Mouse (Mus musculus) thymus, postnatal 0 days (tissue): ENCODE measurements around the gene Cd274. TPM values are rescaled to one million over a fixed set of nuclear protein-coding genes. Genes with fewer than 3 reads are reported as not detected.
A peak's percentile ranks its signal among the peaks of the same experiment; 100 is the strongest.

Source experiments
- DNase-seq: peaks from one replicate; pipeline ENCODE4 v3.0.0-alpha.2; 2015; ENCODE audit warnings: low spot score
- polyA plus RNA-seq: library from polyadenylated mRNA; unstranded; fragments of >200 nt; fragmentation: Nextera tagmentation; extraction: Ambion mirVana; gene quantifications from 2 replicates; pipeline ENCODE4 v1.2.1, GENCODE M21; 2015

Cd274 gene
- polyA plus RNA-seq, result 11.3 and 12.0 TPM in 2 replicates

DNA sequence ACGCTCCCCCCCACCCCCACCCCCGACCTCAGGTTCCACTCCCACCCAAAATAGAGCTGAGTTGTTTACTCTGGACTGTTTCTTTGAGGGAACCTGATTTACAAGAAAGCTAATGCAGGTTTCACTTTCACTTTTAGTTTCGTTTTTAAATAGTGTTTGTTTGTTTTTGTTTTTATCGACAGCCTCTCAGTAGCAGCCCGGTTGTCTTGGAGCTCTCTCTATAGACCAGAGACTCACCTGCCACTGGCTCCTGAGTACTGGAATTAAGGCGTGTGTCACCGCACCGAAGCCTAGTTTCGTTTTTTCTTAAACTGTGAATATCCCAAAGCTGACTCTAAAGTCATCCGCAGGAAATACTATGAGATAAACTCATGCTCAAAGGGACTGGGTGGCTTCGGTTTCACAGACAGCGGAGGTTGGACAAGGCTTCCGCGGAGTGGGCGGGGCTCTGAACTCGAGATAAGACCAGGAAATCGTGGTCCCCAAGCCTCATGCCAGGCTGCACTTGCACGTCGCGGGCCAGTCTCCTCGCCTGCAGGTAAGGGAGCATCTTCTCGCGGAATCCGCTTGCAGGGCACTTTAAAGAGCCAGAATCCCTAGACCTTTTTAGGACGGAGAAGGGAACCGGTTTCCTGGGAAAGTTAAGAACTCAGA lies at the start of gene Cd274, which contains the start of gene Plgrkt:
TSS of gene Cd274 (plus strand) at position 487 of the 654 bp plus-strand sequence.
TSS of gene Plgrkt (minus strand) at position 422 of the 654 bp plus-strand sequence.
- DNase-seq, result peak; percentile 94

DNA sequence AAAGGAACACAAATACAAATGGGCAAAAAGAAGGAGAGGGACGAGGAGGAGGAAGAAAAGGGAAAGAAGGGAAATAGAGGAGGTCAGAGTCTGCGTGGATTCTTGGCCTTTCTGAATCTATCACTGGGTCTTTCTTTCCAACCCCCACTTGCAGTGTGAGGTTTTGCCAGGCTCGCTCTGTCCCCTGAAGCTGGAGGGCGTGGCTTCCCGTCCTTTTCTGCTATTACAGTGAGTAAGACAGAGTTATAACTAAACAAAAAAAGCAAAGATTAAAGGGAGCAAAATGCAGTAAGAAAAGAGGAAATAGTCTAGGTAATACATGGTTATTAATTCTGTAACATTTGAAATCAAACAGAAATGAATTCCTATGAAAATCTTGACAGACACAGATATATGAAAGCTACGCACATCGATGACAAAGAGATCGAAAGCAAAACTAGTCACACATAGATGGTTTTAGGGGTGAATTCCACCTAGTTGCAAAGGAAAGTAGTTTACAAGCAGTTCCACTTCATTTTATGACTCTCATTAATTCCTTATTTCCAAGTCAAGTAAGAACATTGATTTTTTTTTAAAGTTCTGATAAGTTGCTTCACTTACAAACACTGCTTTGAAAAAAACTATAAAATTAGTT lies 43.7 kb upstream of the Cd274 start:
- DNase-seq, result no peak

DNA sequence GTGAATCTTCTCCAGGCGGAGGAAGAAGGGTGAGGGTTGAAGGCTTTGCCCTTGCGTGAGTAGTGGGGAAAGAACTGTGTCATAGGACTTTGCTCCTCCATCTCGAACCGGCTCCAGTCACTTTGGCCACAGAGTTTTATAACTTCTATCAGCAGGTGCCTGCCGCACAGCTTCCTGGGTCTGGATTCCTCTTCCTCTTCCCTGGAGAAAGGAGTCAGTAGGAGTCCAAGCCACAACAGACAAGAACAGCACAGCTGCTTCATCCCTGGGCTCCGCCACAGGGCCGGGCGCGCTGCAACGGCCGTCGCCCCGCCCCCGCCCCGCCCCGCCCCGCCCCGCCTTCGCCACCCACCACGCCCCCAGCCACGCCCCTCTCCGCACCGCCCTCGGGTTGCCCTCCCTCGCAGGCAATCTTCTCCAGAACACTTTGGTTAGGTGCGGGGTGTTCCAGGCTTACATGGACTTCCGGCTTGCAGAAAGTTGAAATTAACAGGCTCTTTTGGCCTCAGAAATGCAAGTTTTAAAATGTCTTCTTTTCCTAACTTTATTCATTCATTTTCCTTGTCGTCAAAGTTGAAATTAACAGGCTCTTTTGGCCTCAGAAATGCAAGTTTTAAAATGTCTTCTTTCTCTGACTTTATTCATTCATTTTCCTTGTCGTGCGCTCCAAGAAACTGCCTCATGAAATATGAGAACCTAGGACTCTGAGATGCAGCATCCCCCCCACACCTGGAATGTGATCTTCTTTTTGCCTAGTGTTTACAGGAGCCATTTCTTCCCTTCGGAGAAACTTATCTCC lies 42.0 kb upstream of the Cd274 start, which contains the start of gene Insl6:
TSS of gene Insl6 (minus strand) at position 304 of the 799 bp plus-strand sequence.
- peak; percentile 69 for DNase-seq

DNA sequence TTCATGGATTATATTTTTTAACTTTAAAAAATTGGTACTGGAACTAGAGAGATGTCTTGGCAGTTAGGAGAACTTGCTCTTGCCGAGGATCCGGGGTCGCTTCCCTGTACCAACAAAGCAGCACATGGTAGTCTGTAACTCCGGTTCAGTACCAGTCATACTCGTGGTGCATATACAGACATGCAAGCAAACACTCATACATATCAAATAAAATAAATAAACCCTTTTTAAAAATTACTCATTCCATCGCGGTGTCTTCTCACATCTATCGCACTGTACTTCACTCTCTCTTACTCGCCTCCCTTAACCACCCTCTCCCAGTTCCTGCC lies 41.4 kb upstream of the Cd274 start:
- no peak for DNase-seq

DNA sequence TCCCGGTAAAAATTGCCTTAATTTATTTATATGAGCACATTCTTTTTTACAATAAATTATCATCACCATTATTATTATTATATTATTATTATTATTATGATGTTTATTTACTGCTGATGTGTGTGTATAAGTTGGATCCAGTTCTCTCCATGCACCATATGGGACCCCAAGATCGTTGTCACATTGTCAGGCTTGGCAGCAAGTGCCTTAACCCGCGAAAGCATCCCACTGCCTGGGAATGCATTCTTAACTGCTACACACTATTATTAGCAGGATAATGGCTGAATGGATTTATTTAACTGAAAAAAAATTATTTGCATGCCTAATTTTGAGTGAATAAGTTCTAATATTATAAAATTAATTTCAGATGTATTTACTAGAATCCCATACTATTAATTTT lies 40.9 kb upstream of the Cd274 start:
- DNase-seq, result no peak

DNA sequence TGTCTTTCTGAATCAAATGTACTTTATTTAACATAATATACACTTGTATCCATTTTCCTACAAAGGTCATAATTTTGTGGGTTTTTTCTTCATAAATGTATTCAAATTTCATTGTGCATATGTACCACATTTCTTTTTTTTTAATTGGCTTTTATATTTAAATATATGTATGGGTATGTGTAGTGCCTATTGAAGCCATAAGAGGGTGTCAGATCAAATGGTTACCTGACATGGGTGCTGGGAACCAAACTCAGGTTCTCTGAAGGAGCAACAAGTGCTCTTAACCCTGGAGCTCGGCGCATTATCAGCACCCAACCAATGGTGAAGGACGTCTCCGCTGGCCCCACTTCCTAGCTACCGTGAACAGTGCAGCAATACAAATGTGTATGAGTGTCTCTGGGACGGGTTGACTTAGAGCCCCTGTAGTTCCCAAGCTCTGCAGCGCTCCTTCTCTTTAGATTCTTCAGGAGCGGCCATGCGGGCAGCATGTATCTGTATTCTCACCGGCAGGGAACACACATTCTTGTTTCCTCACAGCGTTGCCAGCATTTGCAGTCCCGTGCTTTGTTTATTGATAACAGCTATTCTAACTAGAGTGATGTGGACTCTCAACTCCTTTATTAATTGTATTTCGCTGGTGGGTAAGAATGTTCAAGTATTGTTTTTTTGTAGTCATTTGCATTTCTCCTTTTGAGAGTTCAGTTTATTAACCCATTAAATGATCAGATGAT lies 40.3 kb upstream of the Cd274 start:
- DNase-seq, result no peak

DNA sequence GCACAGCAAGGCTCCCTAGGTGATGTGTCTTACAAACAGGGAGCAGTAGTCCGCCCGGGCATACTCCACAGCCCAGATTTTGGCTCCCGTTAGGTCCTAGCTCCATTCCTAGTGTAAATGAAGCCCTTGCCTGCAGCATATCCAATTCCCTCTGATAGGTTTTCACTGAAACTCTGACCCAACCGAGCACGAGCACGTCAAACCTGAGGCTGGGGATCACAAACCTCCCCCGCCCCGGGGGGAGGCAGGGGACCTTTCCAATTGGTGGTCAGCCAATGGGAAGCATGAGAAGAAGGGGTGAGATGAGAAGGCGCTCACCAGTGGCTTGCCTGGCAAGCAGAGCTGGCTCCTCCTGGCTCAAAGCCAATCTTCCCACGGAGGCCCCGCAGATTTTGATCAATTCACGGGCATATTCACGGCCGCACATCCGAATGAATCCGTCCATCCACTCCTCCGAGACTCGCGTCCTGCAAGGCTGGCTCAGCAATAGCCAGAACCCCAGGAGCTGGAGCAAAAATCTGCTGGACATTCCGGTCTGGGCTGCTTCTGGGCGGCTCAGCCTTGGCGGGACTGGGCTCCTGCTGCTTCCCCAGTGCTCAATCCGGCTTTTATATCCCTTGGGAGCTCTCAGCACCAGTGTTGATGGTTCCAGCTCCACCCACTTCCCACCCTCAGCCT lies 33.0 kb upstream of the Cd274 start, which contains the start of gene Rln1:
TSS of gene Rln1 (minus strand) at position 603 of the 678 bp plus-strand sequence.
- DNase-seq, result no peak

DNA sequence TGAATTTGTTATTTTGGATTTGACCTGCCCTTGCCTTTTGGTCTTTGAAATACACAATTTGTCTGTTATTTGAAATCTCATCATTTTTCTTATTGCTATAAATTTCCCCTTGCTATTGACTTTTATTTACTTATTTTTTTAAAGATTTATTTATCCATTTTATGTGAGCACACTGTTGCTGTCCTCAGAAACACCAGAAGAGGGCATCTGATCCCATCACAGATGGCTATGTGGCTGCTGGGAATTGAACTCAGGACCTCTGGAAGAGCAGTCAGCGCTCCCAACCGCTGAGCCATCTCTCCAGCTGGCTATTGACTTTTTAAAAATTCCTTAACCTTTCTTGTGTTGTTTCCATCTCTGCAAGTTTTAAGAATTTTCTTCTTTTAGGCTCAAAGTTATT lies 30.6 kb upstream of the Cd274 start:
- no peak for DNase-seq

DNA sequence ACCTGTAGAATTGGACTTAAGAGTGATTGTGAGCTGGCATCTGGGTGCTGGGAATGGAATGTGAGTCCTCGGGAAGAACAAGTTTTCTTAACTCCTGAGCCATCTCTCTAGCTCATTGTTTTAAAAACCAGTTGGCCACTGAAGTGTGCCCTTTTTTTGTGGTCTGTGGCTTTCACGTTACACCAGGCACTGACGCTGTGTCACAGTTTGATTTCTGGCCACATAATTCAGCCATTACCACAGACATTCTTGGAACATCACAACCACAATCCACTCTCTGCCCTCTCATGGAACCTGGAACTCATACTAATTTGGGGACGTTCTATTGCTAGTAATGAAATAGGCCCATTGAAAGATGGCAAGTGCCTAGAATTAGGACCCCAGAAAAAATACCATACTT lies 26.2 kb upstream of the Cd274 start:
- no peak for DNase-seq

DNA sequence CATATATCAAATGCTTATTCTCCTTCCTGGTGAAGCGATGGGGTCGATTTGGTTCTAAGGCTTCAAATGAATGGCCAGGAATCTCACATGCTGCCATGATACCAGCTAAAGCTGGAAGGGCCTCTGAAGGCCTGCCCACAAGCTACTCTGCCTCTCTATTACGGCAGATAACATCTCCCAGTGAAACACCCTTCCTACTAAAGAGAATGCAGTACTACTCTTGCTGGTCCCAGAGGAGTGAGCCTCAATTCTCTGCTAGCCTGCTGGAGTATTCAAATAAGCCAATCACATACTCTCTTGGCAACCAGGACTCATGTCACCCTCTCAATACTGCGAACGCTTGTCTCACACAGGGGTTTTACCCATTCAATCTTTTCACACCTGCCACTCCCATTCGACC lies 25.0 kb upstream of the Cd274 start:
- no peak for DNase-seq

DNA sequence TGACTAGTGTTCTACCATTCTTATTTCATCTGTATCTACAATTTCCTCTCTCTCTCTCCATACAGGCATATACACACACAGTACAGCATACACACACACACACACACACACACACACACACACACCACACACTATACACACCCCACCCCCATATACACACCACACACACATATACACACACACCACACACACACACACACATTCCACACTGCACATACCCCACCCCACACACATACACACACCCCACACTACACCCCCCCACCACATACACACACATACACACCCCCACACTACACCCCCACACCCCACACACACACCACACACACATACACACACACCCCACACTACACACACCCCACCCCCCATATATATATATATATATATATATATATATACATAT lies 22.4 kb upstream of the Cd274 start:
- DNase-seq, result no peak

DNA sequence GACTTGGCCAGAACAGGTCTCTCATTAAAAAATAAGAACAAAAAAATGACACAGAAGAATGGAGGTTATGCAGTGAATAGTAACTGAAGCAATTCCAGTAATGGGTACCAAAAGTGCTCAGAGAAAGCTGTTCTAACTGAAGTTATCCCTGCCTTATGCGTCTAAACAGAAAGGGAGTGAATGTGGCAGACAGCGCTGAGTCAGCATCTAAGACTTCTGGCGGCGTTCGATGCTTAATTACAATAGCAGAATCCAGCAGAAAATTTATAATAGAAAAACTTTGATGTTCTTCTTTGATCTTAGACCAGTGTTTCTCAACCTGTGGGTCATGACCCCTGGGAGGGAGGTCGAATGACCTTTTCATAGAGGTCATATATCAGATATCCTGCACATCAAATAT lies 21.6 kb upstream of the Cd274 start:
- DNase-seq, result no peak

DNA sequence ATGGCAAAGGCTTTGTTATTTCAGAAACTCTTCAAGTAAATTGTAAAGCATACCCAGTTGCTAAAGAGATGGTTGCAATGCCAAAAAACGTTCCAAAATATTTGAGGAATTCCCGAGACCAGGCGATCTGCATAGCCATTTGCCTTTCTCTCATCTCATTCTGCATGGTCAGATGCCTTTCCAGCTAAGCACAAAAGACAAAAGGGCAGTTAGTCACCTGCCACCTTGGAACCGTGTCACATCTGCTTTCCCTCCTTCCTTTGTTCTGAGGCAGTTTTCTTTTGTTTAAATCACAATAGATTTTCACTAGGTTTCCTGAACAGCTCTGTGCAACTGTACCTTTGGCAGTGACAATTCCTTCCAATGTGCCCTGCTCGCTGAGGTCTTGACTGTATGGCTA lies 16.3 kb upstream of the Cd274 start:
- no peak for DNase-seq

DNA sequence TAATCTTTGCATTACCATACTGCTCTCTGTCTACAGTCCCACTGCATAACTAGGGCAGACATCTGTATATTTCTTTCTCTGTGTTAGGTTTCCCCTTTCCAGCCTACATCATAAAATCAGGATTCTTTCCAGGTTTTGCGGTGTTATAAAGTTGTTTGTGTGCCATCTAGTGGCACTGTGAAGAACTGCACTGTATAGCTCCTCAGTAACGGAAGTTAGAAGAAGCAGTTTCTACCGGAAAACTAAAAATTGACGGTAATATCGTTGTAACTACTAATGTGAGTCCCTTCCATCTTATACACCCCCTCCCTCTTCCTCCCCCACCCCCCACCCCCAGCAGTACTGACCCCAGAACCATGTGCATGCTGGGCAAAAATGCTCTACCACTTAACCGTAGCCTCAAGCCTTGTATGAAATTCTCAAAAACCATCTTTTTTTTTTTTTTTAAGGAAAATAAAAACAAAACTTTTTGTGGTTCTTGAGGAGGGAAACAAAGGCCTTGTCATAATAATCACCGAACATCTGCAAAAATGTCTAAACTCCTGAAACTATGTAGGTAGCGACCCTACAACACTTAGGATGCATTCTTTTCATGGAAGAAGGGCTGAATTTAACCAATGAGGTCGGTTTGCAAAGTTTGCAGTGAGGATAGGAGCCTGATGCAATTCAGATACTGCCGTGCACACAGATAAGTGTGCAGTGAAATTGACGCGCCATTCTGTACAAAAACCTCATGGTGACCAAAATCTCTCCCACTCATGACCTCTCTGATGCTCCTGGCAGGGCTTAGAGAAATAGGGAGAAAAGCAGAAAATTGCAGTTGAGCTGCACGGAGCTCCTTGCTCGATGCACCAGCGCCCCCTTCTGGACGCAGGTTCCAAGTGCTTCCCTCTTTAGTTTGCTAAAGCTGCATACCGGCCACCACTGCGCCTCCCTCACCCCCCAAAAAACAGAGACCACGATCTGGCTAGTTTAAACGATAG lies 12.1 kb upstream of the Cd274 start:
- peak; percentile 90 for DNase-seq

DNA sequence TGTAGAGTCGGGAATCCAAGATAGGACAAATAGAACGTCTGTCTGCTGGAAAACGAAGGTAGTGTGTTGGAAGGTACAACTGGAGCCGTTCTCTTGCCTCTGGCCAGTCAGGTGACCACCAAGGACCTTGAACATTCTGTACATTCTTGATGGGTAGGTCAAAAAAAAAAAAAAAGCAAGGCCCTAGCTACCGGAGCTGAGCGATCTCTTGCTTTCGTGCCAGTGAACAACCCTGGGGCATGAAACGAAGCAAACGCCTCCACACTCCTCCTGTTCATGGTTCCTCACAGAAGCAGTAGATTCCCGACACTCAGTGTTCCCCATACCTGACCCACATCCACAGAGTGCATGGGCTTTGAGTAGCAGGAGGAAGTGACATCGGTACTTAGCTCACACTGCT lies 11.0 kb upstream of the Cd274 start:
- no peak for DNase-seq

DNA sequence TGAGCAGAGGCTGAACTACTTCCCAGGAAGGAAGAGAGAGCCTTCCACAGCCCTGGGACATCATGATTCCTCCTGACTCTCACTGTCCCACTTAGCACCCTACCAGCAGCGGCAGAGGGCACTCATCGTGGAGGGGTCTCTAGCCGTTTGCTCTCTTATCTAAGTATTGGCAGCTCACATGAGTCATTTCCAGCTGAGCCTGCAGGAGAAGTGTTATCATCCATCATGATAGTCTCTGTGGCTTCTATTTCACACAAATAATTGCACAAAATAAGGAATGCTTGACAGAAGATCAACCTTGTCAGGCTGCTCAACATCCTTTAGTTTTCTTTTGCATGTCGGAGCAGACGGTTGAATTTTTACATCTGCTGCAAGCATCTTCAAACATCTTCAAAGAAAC lies 7.0 kb upstream of the Cd274 start:
- no peak for DNase-seq

DNA sequence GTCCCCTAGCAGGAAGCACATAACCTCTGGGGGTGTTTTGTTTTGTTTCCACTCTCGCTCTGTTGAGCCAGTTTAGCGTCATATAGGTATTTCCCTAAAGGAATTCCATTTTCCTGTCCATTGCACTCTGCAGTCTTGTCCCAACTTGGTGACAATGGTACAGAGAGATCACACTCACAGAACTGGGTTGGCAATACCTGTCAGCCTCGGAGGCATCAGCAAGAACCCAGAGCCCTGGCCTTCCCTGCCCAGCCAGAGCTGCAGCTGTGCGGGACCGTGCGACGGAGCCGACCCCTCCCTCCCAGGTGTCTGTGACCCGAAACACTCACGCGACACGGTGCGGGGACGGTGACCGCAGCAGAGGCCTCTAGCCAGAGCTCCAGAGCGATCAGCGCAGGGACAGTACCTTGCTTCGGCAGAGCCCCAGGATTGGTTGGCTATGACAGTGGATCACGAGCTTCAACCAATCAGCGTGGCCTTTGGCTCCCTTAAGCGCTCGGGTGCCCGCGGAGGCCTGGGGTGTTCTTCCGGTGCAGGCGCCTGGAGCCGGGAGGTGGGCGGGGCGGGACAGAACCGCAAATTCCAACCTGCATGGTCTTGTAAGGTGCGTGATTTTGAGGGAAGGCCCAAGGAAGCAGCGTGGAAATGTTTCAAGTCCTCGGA lies 5.7 kb upstream of the Cd274 start:
- peak; percentile 94 for DNase-seq

DNA sequence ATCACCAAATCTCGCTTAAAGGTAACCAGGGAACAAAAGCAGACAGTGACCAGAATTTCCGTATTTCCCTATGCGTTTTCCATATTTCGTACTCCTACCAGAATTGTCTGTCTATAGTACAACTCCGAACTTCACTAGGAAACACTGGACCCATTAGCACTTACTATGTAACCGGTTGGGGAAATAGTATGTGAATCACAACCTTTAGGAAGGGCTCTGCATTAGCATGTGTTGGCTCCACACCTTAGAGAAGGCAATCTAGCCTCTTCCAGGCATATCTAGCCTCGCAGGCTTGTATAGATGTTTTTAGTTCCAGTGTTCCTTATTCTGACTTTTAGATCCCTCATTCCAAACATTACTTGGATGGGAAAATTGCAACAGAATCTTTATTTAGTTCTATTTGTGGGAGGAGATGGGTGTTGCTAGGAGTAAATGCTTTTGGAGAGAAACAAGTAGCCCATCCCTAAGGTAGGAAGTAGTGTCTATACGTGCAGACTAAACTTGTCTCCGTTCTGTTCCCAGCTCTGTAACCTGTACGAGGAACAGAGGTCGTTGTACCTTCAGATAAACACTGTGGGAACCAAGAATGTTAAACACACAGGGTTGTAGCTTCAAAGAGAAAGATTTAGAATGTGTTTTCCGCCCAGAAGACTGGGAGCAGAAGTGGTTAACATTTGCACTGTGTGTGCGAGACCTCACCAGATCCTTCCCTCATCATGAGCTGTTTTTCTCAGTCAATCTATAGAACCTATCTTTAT lies 4.9 kb upstream of the Cd274 start:
- no peak for DNase-seq

DNA sequence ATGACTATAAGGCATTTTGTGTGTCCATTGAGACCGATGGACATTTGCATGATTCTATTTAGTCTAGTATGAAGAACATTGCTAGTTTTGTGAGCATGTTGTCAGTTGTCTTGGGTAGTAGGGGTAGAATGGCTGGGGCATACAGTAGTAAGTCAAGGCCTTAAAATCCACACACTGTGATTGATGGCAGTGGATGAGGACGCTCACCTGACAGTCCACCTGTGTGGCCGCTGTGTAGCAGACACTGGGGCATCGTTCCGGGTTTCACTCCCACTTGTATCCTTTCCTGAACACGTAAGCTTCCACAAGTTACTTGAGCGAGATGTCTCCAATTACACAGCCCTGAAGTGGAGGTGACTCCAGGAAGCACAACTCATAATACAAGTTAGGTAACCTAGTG lies 3.7 kb upstream of the Cd274 start:
- no peak for DNase-seq
